In genomic region chr1:89823036-89823435, GRCm38 (mm10) we compare ENCODE assay signal across 20 mouse cellular contexts.
DNase-seq lines count a peak whose midpoint lies in the region; ATAC-seq and TF ChIP-seq lines count a peak whose summit lies in the region.
"Had no signal": no experiment of that assay in that cellular context is flagged by ENCODE, and none has a peak within 500 bp of the region (broad histone marks: within the 10 kb centered on the region; RNA-seq: fewer than 3 reads in every experiment).

No protein-coding gene starts in this region.

- no peaks in the 10 kb centered on the region for H3K27me3 ChIP-seq in kidney, embryonic 14.5 days (ENCODE audit: control insufficient read depth, insufficient read depth, low read length)
- H3K27me3 ChIP-seq in stomach, embryonic 15.5 days (replicated peaks) = no peaks in the 10 kb centered on the region
- no peaks in the 10 kb centered on the region for H3K27me3 ChIP-seq in stomach, postnatal 0 days (ENCODE audit: control insufficient read depth, insufficient read depth, low read length)
- no peaks in the 10 kb centered on the region for H3K27me3 ChIP-seq in hindbrain, embryonic 12.5 days
- H3K27me3 ChIP-seq: CH12.LX, Patski had no signal

- TF ChIP-seq EP300 in stomach, postnatal 0 days (optimal IDR thresholded peaks at IDR 0.05) = no peak

- no peak overlapping the region for H3K4me3 ChIP-seq in kidney, embryonic 14.5 days (ENCODE audit: low read length)
- no peak overlapping the region for H3K4me3 ChIP-seq in stomach, embryonic 15.5 days (replicated peaks)
- no peak overlapping the region for H3K4me3 ChIP-seq in stomach, postnatal 0 days (ENCODE audit: low read depth, low read length)
- no peak overlapping the region for H3K4me3 ChIP-seq in hindbrain, embryonic 12.5 days
- H3K4me3 ChIP-seq: forebrain, embryonic 13.5 days had no signal

- H3K9me3 ChIP-seq in kidney, embryonic 14.5 days (ENCODE audit: control insufficient read depth, low read length) = no peaks in the 10 kb centered on the region
- H3K9me3 ChIP-seq in stomach, embryonic 15.5 days = no peaks in the 10 kb centered on the region
- no peaks in the 10 kb centered on the region for H3K9me3 ChIP-seq in stomach, postnatal 0 days (ENCODE audit: control insufficient read depth, low read length)
- H3K9me3 ChIP-seq in hindbrain, embryonic 12.5 days (replicated peaks) = no peaks in the 10 kb centered on the region
- H3K9me3 ChIP-seq: forebrain, embryonic 13.5 days had no signal

- no peaks in the 10 kb centered on the region for H3K36me3 ChIP-seq in kidney, embryonic 14.5 days (ENCODE audit: control insufficient read depth, insufficient read depth, low read length)
- H3K36me3 ChIP-seq in stomach, embryonic 15.5 days = no peaks in the 10 kb centered on the region
- H3K36me3 ChIP-seq in stomach, postnatal 0 days (ENCODE audit: control insufficient read depth, insufficient read depth, low read length) = no peaks in the 10 kb centered on the region
- no peaks in the 10 kb centered on the region for H3K36me3 ChIP-seq in hindbrain, embryonic 12.5 days

- no peak for TF ChIP-seq CTCF in stomach, postnatal 0 days (IDR thresholded peaks at IDR 0.05; ENCODE audit: low read depth)

- H3K4me1 ChIP-seq in kidney, embryonic 14.5 days (ENCODE audit: control insufficient read depth, insufficient read depth, low read length) = peaks cover 9% of the 10 kb centered on the region; the same call in 1 of the 2 replicates
- no peaks in the 10 kb centered on the region for H3K4me1 ChIP-seq in stomach, embryonic 15.5 days
- H3K4me1 ChIP-seq in stomach, postnatal 0 days (replicated peaks; ENCODE audit: control insufficient read depth, insufficient read depth) = no peaks in the 10 kb centered on the region
- peaks cover 14% of the 10 kb centered on the region for H3K4me1 ChIP-seq in hindbrain, embryonic 12.5 days

- ATAC-seq in kidney, embryonic 14.5 days (ENCODE audit: low FRiP score, low TSS enrichment) = no peak
- ATAC-seq in stomach, embryonic 15.5 days (ENCODE audit: insufficient read depth, low FRiP score, low read depth) = 0 out of 2 replicates have a peak, but pooled peaks have one; percentile 43
- ATAC-seq in stomach, postnatal 0 days (ENCODE audit: low FRiP score, low TSS enrichment) = no peak
- no peak for ATAC-seq in hindbrain, embryonic 12.5 days (ENCODE audit: low FRiP score)
- ATAC-seq: activated CD4-positive, CD25-positive, alpha-beta regulatory T cell, adult 4 months; forebrain, embryonic 13.5 days; forebrain, postnatal 0 days had no signal

- DNase-seq in kidney, adult 18-20 months = peak; percentile 30
- no peak for DNase-seq in stomach, postnatal 0 days (ENCODE audit: low spot score)
- peak; percentile 28 to 50 for DNase-seq in kidney, postnatal 25 days
- DNase-seq in thymus, postnatal 10 days (ENCODE audit: low spot score in 2 of 2) = no peak
- DNase-seq: adrenal gland, postnatal 14 days; cerebellum, adult 11-12 months; cerebellum, adult 9-10 months; cerebellum, postnatal 25 days; forebrain, postnatal 0 days; gastrocnemius, postnatal 25 days; heart, postnatal 10 days; heart, postnatal 4 days had no signal

- no peak overlapping the region for H3K9ac ChIP-seq in kidney, embryonic 14.5 days (ENCODE audit: low read depth, low read length)
- no peak overlapping the region for H3K9ac ChIP-seq in stomach, embryonic 15.5 days
- no peak overlapping the region for H3K9ac ChIP-seq in stomach, postnatal 0 days (ENCODE audit: low read length)
- no peak overlapping the region for H3K9ac ChIP-seq in hindbrain, embryonic 12.5 days
- H3K9ac ChIP-seq: forebrain, embryonic 13.5 days; forebrain, postnatal 0 days; hindbrain, embryonic 14.5 days had no signal

- no peak overlapping the region for H3K4me2 ChIP-seq in kidney, embryonic 14.5 days (replicated peaks; ENCODE audit: low read depth, low read length)
- no peak overlapping the region for H3K4me2 ChIP-seq in stomach, embryonic 15.5 days
- H3K4me2 ChIP-seq in stomach, postnatal 0 days (replicated peaks; ENCODE audit: low read depth) = no peak overlapping the region
- no peak overlapping the region for H3K4me2 ChIP-seq in hindbrain, embryonic 12.5 days (replicated peaks)
- H3K4me2 ChIP-seq: forebrain, embryonic 13.5 days; hindbrain, embryonic 14.5 days had no signal

- no peak overlapping the region for H3K27ac ChIP-seq in kidney, embryonic 14.5 days (ENCODE audit: low read depth, low read length)
- H3K27ac ChIP-seq in stomach, embryonic 15.5 days = no peak overlapping the region
- no peak overlapping the region for H3K27ac ChIP-seq in stomach, postnatal 0 days (replicated peaks)
- H3K27ac ChIP-seq in hindbrain, embryonic 12.5 days = no peak overlapping the region
- H3K27ac ChIP-seq: forebrain, embryonic 13.5 days; hindbrain, embryonic 14.5 days had no signal

- WGBS in kidney, embryonic 14.5 days = 89% methylated on average over 7 of the region's 7 CpGs
- 86% methylated on average over 7 of the region's 7 CpGs for WGBS in stomach, embryonic 15.5 days
- WGBS in stomach, postnatal 0 days = 83% methylated on average over 7 of the region's 7 CpGs
- 86% methylated on average over 7 of the region's 7 CpGs for WGBS in hindbrain, embryonic 12.5 days

Comparison
In these comparisons a context has a peak if more than half of its experiments do, and no peak if none do; other contexts are left out.
1. DNase-seq: peak in kidney, adult 18-20 months (single experiment) and kidney, postnatal 25 days (2 of 2); none in stomach, postnatal 0 days (single experiment) and thymus, postnatal 10 days (0 of 2).